Mouse (Mus musculus): ENCODE data around the gene Ifit1bl1.
"Not testable (repeated sequence)": the region's sequence is repeated elsewhere in the genome, so short reads cannot be mapped to it uniquely, and the experiment has no call there.

Gene Ifit1bl1

GRCm38 (mm10) chr19:34601888-34602287, at the start of gene Ifit1bl1:
TSS of gene Ifit1bl1 (minus strand) at chr19:34601956.
- DNase-seq (ENCODE audit: low read depth, low spot score): peak; percentile 81

- DNase-seq (ENCODE audit: low read depth, low spot score): no peak
Measured at GRCm38 (mm10) chr19:34650997-34651396, 49.2 kb upstream of the Ifit1bl1 start.

GRCm38 (mm10) chr19:34650276-34650675, 48.5 kb upstream of the Ifit1bl1 start:
- peak; percentile 20 for DNase-seq (ENCODE audit: low read depth, low spot score)

- not testable (repeated sequence) for DNase-seq (ENCODE audit: low read depth, low spot score)
Measured at GRCm38 (mm10) chr19:34647630-34648029, 45.9 kb upstream of the Ifit1bl1 start.

- DNase-seq (ENCODE audit: low read depth, low spot score): no peak
Measured at GRCm38 (mm10) chr19:34642616-34643015, 40.9 kb upstream of the Ifit1bl1 start.

GRCm38 (mm10) chr19:34640623-34641022, 38.9 kb upstream of the Ifit1bl1 start, which contains the start of the genes Ifit1bl2 and Ifit1:
TSS of gene Ifit1bl2 (minus strand) at chr19:34640743.
TSS of gene Ifit1 (plus strand) at chr19:34640871.
- peak; percentile 84 for DNase-seq (ENCODE audit: low read depth, low spot score)

- DNase-seq (ENCODE audit: low read depth, low spot score): peak; percentile 62
Measured at GRCm38 (mm10) chr19:34636933-34637557, 35.3 kb upstream of the Ifit1bl1 start.

- no peak for DNase-seq (ENCODE audit: low read depth, low spot score)
Measured at GRCm38 (mm10) chr19:34633484-34633883, 31.7 kb upstream of the Ifit1bl1 start.

GRCm38 (mm10) chr19:34631487-34631886, 29.7 kb upstream of the Ifit1bl1 start:
- no peak for DNase-seq (ENCODE audit: low read depth, low spot score)

GRCm38 (mm10) chr19:34627496-34627895, 25.7 kb upstream of the Ifit1bl1 start:
- no peak for DNase-seq (ENCODE audit: low read depth, low spot score)

- peak; percentile 23 for DNase-seq (ENCODE audit: low read depth, low spot score)
Measured at GRCm38 (mm10) chr19:34624663-34625062, 22.9 kb upstream of the Ifit1bl1 start.

GRCm38 (mm10) chr19:34623781-34624180, 22.0 kb upstream of the Ifit1bl1 start:
- DNase-seq (ENCODE audit: low read depth, low spot score): no peak

- no peak for DNase-seq (ENCODE audit: low read depth, low spot score)
Measured at GRCm38 (mm10) chr19:34620871-34621270, 19.1 kb upstream of the Ifit1bl1 start.

GRCm38 (mm10) chr19:34612243-34613001, 10.7 kb upstream of the Ifit1bl1 start:
- DNase-seq (ENCODE audit: low read depth, low spot score): not testable (repeated sequence)

- not testable (repeated sequence) for DNase-seq (ENCODE audit: low read depth, low spot score)
Measured at GRCm38 (mm10) chr19:34610118-34610517, 8.4 kb upstream of the Ifit1bl1 start.

GRCm38 (mm10) chr19:34607237-34608051, 5.7 kb upstream of the Ifit1bl1 start, which contains the start of gene Ifit3b:
TSS of gene Ifit3b (plus strand) at chr19:34607970.
- peak; percentile 62 for DNase-seq (ENCODE audit: low read depth, low spot score)

GRCm38 (mm10) chr19:34605472-34605871, 3.7 kb upstream of the Ifit1bl1 start:
- DNase-seq (ENCODE audit: low read depth, low spot score): peak; percentile 41

- DNase-seq (ENCODE audit: low read depth, low spot score): peak; percentile 82
Measured at GRCm38 (mm10) chr19:34599250-34599649, 2.5 kb downstream of the Ifit1bl1 start.

- DNase-seq (ENCODE audit: low read depth, low spot score): no peak
Measured at GRCm38 (mm10) chr19:34598341-34598740, 3.4 kb downstream of the Ifit1bl1 start.

- DNase-seq (ENCODE audit: low read depth, low spot score): peak; percentile 39
Measured at GRCm38 (mm10) chr19:34596811-34597210, 4.9 kb downstream of the Ifit1bl1 start.

- DNase-seq (ENCODE audit: low read depth, low spot score): not testable (repeated sequence)
Measured at GRCm38 (mm10) chr19:34594523-34594922, 7.2 kb downstream of the Ifit1bl1 start.

GRCm38 (mm10) chr19:34593456-34593855, 8.3 kb downstream of the Ifit1bl1 start:
- no peak for DNase-seq (ENCODE audit: low read depth, low spot score)
